Mouse (Mus musculus) gastrocnemius, adult 2 months (tissue): Measurements from ENCODE around the gene Cdc42se1. TPM values are rescaled to one million over a fixed set of nuclear protein-coding genes. Genes with fewer than 3 reads are reported as not detected.
A peak's percentile ranks its signal among the peaks of the same experiment; 100 is the strongest.

Source experiments
- DNase-seq: peaks from one replicate; pipeline ENCODE4 v3.0.0; 2022
- H3K27ac ChIP-seq: fragments of 200-600 bp; 2 replicates; pipeline ENCODE4 v1.8.1; 2022; ENCODE audit warnings: mild to moderate bottlenecking
- H3K4me3 ChIP-seq: fragments of 200-600 bp; 2 replicates; pipeline ENCODE4 v1.8.1; 2022; ENCODE audit warnings: mild to moderate bottlenecking, moderate library complexity
- CTCF ChIP-seq: fragments of 200-600 bp; IDR thresholded peaks from 2 replicates; pipeline ENCODE4 v1.8.1; 2022; ENCODE audit warnings: antibody characterized with exemption, mild to moderate bottlenecking, moderate library complexity
- intact Hi-C: fragments of 180-260 bp; cut with DNase I; formaldehyde crosslinking; loops from one replicate; pipeline ENCODE4 v1.15.1; 2025
- total RNA-seq, 2 experiments: library from RNA; stranded (reverse); gene quantifications; 2 replicates each; pipeline ENCODE4 v1.2.3; 2021

Gene Cdc42se1
- total RNA-seq, 2 experiments from 2014 or later = 13.7 to 16.4 TPM

GRCm38 (mm10) chr3:95241498-95241897 is 13.0 kb downstream of the Cdc42se1 start, which contains the start of gene Gm128:
Gene Gm128 (minus strand): TSS chr3:95241598.
- Histone ChIP-seq H3K4me3 (no peak within 1 kb of the TSS), H3K27ac (no peak within 1 kb of the TSS)
- intact Hi-C loops = no loop called here
- TF ChIP-seq CTCF = no peak
- no peak for DNase-seq

GRCm38 (mm10) chr3:95243086-95243485 is 14.6 kb downstream of the Cdc42se1 start:
- no peak overlapping the region for H3K27ac ChIP-seq
- H3K4me3 ChIP-seq = no peak overlapping the region
- intact Hi-C loops = no loop called here
- TF ChIP-seq CTCF = no peak
- no peak for DNase-seq

- H3K27ac ChIP-seq = peak overlapping the region; percentile 31; the same call in 1 of the 2 replicates
- no peak overlapping the region for H3K4me3 ChIP-seq
- TF ChIP-seq CTCF = no peak
- no peak for DNase-seq
- intact Hi-C loops = no loop called here
Observed at GRCm38 (mm10) chr3:95246465-95247231, 18.1 kb downstream of the Cdc42se1 start.

- no peak for TF ChIP-seq CTCF
- no peak for DNase-seq
- Histone ChIP-seq H3K27ac (no peak overlapping the region), H3K4me3 (no peak overlapping the region)
- intact Hi-C loops = no loop called here
Observed at GRCm38 (mm10) chr3:95247660-95248336, 19.3 kb downstream of the Cdc42se1 start.

- TF ChIP-seq CTCF = no peak
- no peak for DNase-seq
- intact Hi-C loops = no loop called here
- Histone ChIP-seq H3K27ac (no peak overlapping the region), H3K4me3 (no peak overlapping the region)
Observed at GRCm38 (mm10) chr3:95250361-95250760, 21.8 kb downstream of the Cdc42se1 start.

GRCm38 (mm10) chr3:95250783-95251424 is 22.4 kb downstream of the Cdc42se1 start, which contains the start of gene Bnipl:
Gene Bnipl (minus strand): TSS chr3:95251193.
- no peak for DNase-seq
- Histone ChIP-seq H3K4me3 (no peak within 1 kb of the TSS), H3K27ac (no peak within 1 kb of the TSS)
- intact Hi-C loops = no loop called here
- TF ChIP-seq CTCF = no peak

- Histone ChIP-seq H3K4me3 (no peak overlapping the region), H3K27ac (no peak overlapping the region)
- DNase-seq = no peak
- no peak for TF ChIP-seq CTCF
- intact Hi-C loops = no loop called here
Observed at GRCm38 (mm10) chr3:95256931-95257330, 28.4 kb downstream of the Cdc42se1 start.

GRCm38 (mm10) chr3:95261975-95262374 is 33.4 kb downstream of the Cdc42se1 start:
- no peak overlapping the region for H3K4me3 ChIP-seq
- no peak for DNase-seq
- intact Hi-C loops = loop anchor here (5.0 kb wide), 2 partner anchors 45 to 120 kb away; partner anchors contain the start of genes Gabpb2 and Tnfaip8l2
- no peak for TF ChIP-seq CTCF
- H3K27ac ChIP-seq = no peak overlapping the region

- TF ChIP-seq CTCF = peak; percentile 88
Observed at GRCm38 (mm10) chr3:95263089-95263739, 34.7 kb downstream of the Cdc42se1 start.

GRCm38 (mm10) chr3:95264724-95265123 is 36.2 kb downstream of the Cdc42se1 start:
- Histone ChIP-seq H3K27ac (peak overlapping the region; percentile 87), H3K4me3 (peak overlapping the region; percentile 1; the same call in 1 of the 2 replicates)
- intact Hi-C loops = loop anchor here (5.0 kb wide), 2 partner anchors 47 to 122 kb away; partner anchors contain the start of genes Gabpb2 and Tnfaip8l2
- TF ChIP-seq CTCF = no peak
- DNase-seq = no peak

More at GRCm38 (mm10) chr3:95263089-95263739, 34.7 kb downstream of the Cdc42se1 start:
- Histone ChIP-seq H3K27ac (peak overlapping the region; percentile 87), H3K4me3 (peak overlapping the region; percentile 30; the same call in 1 of the 2 replicates)
- DNase-seq = peak; percentile 89
- intact Hi-C loops = loop anchor here (5.0 kb wide), 2 partner anchors 46 to 121 kb away; partner anchors contain the start of genes Gabpb2 and Tnfaip8l2

GRCm38 (mm10) chr3:95266052-95266451 is 37.5 kb downstream of the Cdc42se1 start:
- intact Hi-C loops = no loop called here
- no peak for DNase-seq
- TF ChIP-seq CTCF = peak; percentile 37
- Histone ChIP-seq H3K4me3 (no peak overlapping the region; the same call in 1 of the 2 replicates), H3K27ac (peak overlapping the region; percentile 87)

GRCm38 (mm10) chr3:95267855-95268254 is 39.3 kb downstream of the Cdc42se1 start:
- intact Hi-C loops = no loop called here
- no peak for DNase-seq
- TF ChIP-seq CTCF = no peak
- Histone ChIP-seq H3K27ac (peak overlapping the region; percentile 87), H3K4me3 (no peak overlapping the region)
